Mouse (Mus musculus): ENCODE results near the gene Olfr648. TPM values are rescaled to one million over a fixed set of nuclear protein-coding genes. Genes with fewer than 3 reads are reported as not detected.

Olfr648 gene
- polyA plus RNA-seq, 1 experiment from 2014 or later, result 0.21 TPM

DNA sequence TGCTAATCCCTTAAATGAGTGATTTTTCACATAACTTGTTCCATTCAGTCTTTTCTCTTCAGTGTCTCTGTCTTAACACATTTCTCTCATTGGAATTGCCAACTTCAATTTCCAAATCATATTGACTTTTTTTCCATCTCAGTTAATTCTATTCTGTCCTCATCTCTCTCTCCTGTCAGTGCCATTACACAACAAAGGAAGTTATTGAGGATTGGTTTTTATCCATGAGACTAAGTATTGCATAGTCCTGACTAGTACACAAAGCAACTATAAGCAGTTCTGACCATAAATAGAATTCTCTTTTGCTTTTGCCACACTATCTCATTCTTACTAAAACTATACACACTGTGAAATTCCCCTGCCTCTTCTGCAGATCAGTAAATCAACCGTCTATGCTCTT lies 4.1 kb downstream of the Olfr648 start:
- 81% methylated on average over 1 of the region's 1 CpGs for WGBS
- no peak for ATAC-seq (ENCODE audit: low read depth)
- no peaks in the 10 kb centered on the region for H3K36me3 ChIP-seq (ENCODE audit: control insufficient read depth, insufficient read depth, low read length)

GRCm38 (mm10) chr7:104178422-104179054 lies 4.7 kb downstream of the Olfr648 start:
- Histone ChIP-seq H3K4me3 (ENCODE audit: low read length) (no peak overlapping the region), H3K27me3 (ENCODE audit: control insufficient read depth, insufficient read depth, low read depth, low read length) (no peaks in the 10 kb centered on the region), H3K4me1 (replicated peaks; ENCODE audit: control insufficient read depth, insufficient read depth, low read length) (no peaks in the 10 kb centered on the region), H3K36me3 (ENCODE audit: control insufficient read depth, insufficient read depth, low read length) (no peaks in the 10 kb centered on the region), H3K9ac (ENCODE audit: low read length) (no peak overlapping the region), H3K27ac (ENCODE audit: low read length) (no peak overlapping the region), H3K4me2 (ENCODE audit: low read depth, low read length) (no peak overlapping the region), H3K9me3 (ENCODE audit: control insufficient read depth, low read length) (no peaks in the 10 kb centered on the region)
- ATAC-seq (ENCODE audit: low read depth), result no peak
- 70% methylated on average over 5 of the region's 5 CpGs for WGBS

More for the DNA sequence above, 4.1 kb downstream of the Olfr648 start:
- no peaks in the 10 kb centered on the region for H3K9me3 ChIP-seq (ENCODE audit: control insufficient read depth, low read length)
- H3K4me1 ChIP-seq (replicated peaks; ENCODE audit: control insufficient read depth, insufficient read depth, low read length), result no peaks in the 10 kb centered on the region
- no peaks in the 10 kb centered on the region for H3K27me3 ChIP-seq (ENCODE audit: control insufficient read depth, insufficient read depth, low read depth, low read length)
- no peak overlapping the region for H3K9ac ChIP-seq (ENCODE audit: low read length)
- H3K4me2 ChIP-seq (ENCODE audit: low read depth, low read length), result no peak overlapping the region
- H3K4me3 ChIP-seq (ENCODE audit: low read length), result no peak overlapping the region
- no peak overlapping the region for H3K27ac ChIP-seq (ENCODE audit: low read length)

DNA sequence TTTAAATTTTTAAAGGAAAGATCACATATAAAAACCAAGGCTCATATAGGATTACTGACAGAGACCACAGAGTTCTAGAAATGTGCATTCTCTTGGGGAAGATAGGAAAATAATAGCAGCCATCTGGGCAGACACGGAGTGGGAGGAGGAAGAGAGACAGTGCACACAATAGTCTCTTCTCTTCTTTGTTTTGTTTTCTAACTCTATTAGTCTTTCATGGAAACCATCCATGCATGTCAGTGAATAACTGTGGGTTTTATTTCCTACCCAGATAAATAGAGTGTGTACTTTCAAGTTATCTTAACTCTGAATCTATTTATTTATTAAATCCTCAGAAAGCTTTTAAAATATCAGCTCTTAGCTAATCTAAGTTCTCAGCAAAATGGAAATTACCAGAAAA lies 8.1 kb downstream of the Olfr648 start:
- no peak for ATAC-seq (ENCODE audit: low read depth)
- no peak overlapping the region for H3K9ac ChIP-seq (ENCODE audit: low read length)
- no peak overlapping the region for H3K27ac ChIP-seq (ENCODE audit: low read length)
- no peaks in the 10 kb centered on the region for H3K4me1 ChIP-seq (replicated peaks; ENCODE audit: control insufficient read depth, insufficient read depth, low read length)
- H3K4me3 ChIP-seq (ENCODE audit: low read length), result no peak overlapping the region
- no peaks in the 10 kb centered on the region for H3K9me3 ChIP-seq (ENCODE audit: control insufficient read depth, low read length)
- 74% methylated on average over 1 of the region's 1 CpGs for WGBS
- no peaks in the 10 kb centered on the region for H3K27me3 ChIP-seq (ENCODE audit: control insufficient read depth, insufficient read depth, low read depth, low read length)
- no peaks in the 10 kb centered on the region for H3K36me3 ChIP-seq (ENCODE audit: control insufficient read depth, insufficient read depth, low read length)
- no peak overlapping the region for H3K4me2 ChIP-seq (ENCODE audit: low read depth, low read length)

- H3K27me3 ChIP-seq (ENCODE audit: control insufficient read depth, insufficient read depth, low read depth, low read length), result no peaks in the 10 kb centered on the region
- no peak overlapping the region for H3K4me2 ChIP-seq (ENCODE audit: low read depth, low read length)
- H3K4me1 ChIP-seq (replicated peaks; ENCODE audit: control insufficient read depth, insufficient read depth, low read length), result no peaks in the 10 kb centered on the region
- H3K4me3 ChIP-seq (ENCODE audit: low read length), result no peak overlapping the region
- no peaks in the 10 kb centered on the region for H3K9me3 ChIP-seq (ENCODE audit: control insufficient read depth, low read length)
- 54% methylated on average over 6 of the region's 6 CpGs for WGBS
- ATAC-seq (ENCODE audit: low read depth), result peak; percentile 61; the same call in 1 of the 2 replicates
- H3K9ac ChIP-seq (ENCODE audit: low read length), result no peak overlapping the region
- H3K27ac ChIP-seq (ENCODE audit: low read length), result no peak overlapping the region
- H3K36me3 ChIP-seq (ENCODE audit: control insufficient read depth, insufficient read depth, low read length), result no peaks in the 10 kb centered on the region
These were observed 13.5 kb downstream of the Olfr648 start for GRCm38 (mm10) chr7:104169634-104170204.

DNA sequence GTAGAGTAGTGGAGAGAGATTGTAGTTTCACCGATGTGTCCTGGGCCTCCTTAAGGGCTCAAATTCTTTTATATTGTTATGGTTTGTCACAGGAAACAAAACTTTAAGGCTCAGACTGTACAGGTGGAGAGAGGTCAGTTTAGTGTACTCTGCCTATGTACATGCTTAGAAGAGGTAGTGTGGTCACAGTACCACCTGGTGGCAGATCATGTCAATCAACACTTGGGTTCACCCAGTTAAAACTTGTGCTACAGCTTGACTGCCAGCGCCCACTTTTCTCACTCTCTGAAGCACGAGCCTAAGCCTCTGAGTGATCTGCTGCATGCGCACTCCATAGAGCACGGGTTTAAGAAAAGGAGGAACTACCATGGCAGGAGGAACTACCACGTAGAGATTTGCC lies 16.1 kb downstream of the Olfr648 start:
- Histone ChIP-seq H3K4me3 (ENCODE audit: low read length) (no peak overlapping the region), H3K27ac (ENCODE audit: low read length) (no peak overlapping the region), H3K4me2 (ENCODE audit: low read depth, low read length) (no peak overlapping the region), H3K36me3 (ENCODE audit: control insufficient read depth, insufficient read depth, low read length) (no peaks in the 10 kb centered on the region), H3K9me3 (ENCODE audit: control insufficient read depth, low read length) (no peaks in the 10 kb centered on the region), H3K27me3 (ENCODE audit: control insufficient read depth, insufficient read depth, low read depth, low read length) (no peaks in the 10 kb centered on the region), H3K4me1 (replicated peaks; ENCODE audit: control insufficient read depth, insufficient read depth, low read length) (no peaks in the 10 kb centered on the region), H3K9ac (ENCODE audit: low read length) (no peak overlapping the region)
- WGBS, result 70% methylated on average over 6 of the region's 6 CpGs
- ATAC-seq (ENCODE audit: low read depth), result 0 out of 2 replicates have a peak, but pooled peaks have one; percentile 34

DNA sequence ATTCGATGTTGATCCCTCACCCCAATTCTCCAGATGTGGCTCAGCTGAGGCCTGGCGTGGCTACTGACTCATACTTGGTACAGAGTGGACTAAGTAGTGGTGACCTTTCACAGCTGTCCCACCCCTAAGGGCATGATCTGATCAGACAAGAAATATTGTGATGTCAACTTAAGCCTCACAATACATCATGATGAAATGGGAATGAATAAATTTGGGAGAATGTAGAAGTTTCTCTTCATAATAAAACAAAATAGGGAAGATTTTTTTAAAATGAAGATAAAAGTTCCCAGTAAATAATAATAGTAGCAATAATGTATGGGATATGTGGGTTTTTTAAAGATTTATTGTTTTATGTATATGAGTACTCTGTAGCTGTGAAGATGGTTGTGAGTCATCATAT lies 32.7 kb downstream of the Olfr648 start, which contains the start of gene Ubqlnl:
Gene Ubqlnl, minus strand, starts transcription at position 101 of the 400 bp plus-strand sequence.
- Histone ChIP-seq H3K27ac (ENCODE audit: low read length) (no peak within 1 kb of the TSS), H3K36me3 (ENCODE audit: control insufficient read depth, insufficient read depth, low read length) (no peaks in the 10 kb centered on the region), H3K4me2 (ENCODE audit: low read depth, low read length) (no peak within 1 kb of the TSS), H3K4me1 (replicated peaks; ENCODE audit: control insufficient read depth, insufficient read depth, low read length) (no peaks in the 10 kb centered on the region), H3K9ac (ENCODE audit: low read length) (no peak within 1 kb of the TSS), H3K27me3 (ENCODE audit: control insufficient read depth, insufficient read depth, low read depth, low read length) (no peaks in the 10 kb centered on the region), H3K9me3 (ENCODE audit: control insufficient read depth, low read length) (no peaks in the 10 kb centered on the region), H3K4me3 (ENCODE audit: low read length) (no peak within 1 kb of the TSS)
- 89% methylated on average over 2 of the region's 2 CpGs for WGBS
- no peak for ATAC-seq (ENCODE audit: low read depth)

GRCm38 (mm10) chr7:104143179-104143578 lies 40.0 kb downstream of the Olfr648 start, which contains the start of gene Ubqln3:
Gene Ubqln3 (minus strand): TSS chr7:104143279.
- Histone ChIP-seq H3K9me3 (ENCODE audit: control insufficient read depth, low read length) (no peaks in the 10 kb centered on the region), H3K27ac (ENCODE audit: low read length) (no peak within 1 kb of the TSS), H3K4me3 (ENCODE audit: low read length) (no peak within 1 kb of the TSS), H3K36me3 (ENCODE audit: control insufficient read depth, insufficient read depth, low read length) (no peaks in the 10 kb centered on the region), H3K4me1 (replicated peaks; ENCODE audit: control insufficient read depth, insufficient read depth, low read length) (no peaks in the 10 kb centered on the region), H3K4me2 (ENCODE audit: low read depth, low read length) (no peak within 1 kb of the TSS), H3K27me3 (ENCODE audit: control insufficient read depth, insufficient read depth, low read depth, low read length) (no peaks in the 10 kb centered on the region), H3K9ac (ENCODE audit: low read length) (no peak within 1 kb of the TSS)
- ATAC-seq (ENCODE audit: low read depth), result no peak
- WGBS, result 70% methylated on average over 3 of the region's 3 CpGs

DNA sequence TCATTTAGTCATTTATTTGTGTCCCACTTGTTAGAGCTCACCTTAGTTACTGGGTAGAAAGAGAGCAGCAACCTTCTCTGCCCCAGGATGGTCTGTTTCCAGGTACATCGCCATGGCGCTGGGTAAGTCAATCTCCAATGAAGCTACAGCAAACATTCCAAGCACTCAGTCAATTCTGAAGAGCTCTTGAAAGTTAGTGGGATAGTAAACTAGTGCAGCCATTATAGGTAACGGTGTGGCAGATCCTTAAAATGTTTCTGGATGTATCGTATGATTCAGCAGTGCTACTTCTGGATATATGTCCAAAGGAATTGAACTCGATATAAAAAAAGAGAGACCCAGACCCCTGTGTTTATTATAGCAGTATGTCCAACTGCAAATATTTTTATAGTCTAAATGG lies 45.9 kb downstream of the Olfr648 start, which contains the start of gene Olfr643:
Gene Olfr643, minus strand, starts transcription at position 101 of the 400 bp plus-strand sequence.
- Histone ChIP-seq H3K4me1 (replicated peaks; ENCODE audit: control insufficient read depth, insufficient read depth, low read length) (no peaks in the 10 kb centered on the region), H3K9ac (ENCODE audit: low read length) (no peak within 1 kb of the TSS), H3K27ac (ENCODE audit: low read length) (no peak within 1 kb of the TSS), H3K4me2 (ENCODE audit: low read depth, low read length) (no peak within 1 kb of the TSS), H3K4me3 (ENCODE audit: low read length) (no peak within 1 kb of the TSS), H3K27me3 (ENCODE audit: control insufficient read depth, insufficient read depth, low read depth, low read length) (no peaks in the 10 kb centered on the region), H3K9me3 (ENCODE audit: control insufficient read depth, low read length) (no peaks in the 10 kb centered on the region), H3K36me3 (ENCODE audit: control insufficient read depth, insufficient read depth, low read length) (no peaks in the 10 kb centered on the region)
- 56% methylated on average over 5 of the region's 5 CpGs for WGBS
- ATAC-seq (ENCODE audit: low read depth), result no peak; the same call in 1 of the 2 replicates

DNA sequence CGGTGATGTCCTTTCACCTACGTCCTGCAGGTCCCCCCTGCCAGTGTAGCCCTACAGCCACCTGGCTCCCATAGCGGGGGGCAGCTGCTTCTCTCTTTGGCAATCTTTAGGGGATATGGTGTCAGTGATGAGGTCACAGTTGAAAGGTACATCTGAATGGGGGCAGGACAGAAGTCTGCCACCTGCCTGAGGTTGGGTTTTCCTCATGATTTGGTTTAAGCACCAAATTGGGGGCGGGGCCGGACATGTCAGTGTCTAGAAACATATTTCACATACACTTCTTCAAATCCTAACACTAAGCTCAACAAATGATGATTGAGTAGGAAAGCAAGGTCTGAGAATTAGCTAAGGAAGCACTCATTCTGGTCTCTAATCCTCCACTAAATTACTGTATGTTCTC lies 53.5 kb downstream of the Olfr648 start, which contains the start of gene Ubqln5:
Gene Ubqln5, minus strand, starts transcription at position 101 of the 400 bp plus-strand sequence.
- no peak for ATAC-seq (ENCODE audit: low read depth)
- WGBS, result 83% methylated on average over 5 of the region's 5 CpGs

More for the DNA sequence above, 53.5 kb downstream of the Olfr648 start, which contains the start of gene Ubqln5:
- no peaks in the 10 kb centered on the region for H3K27me3 ChIP-seq (ENCODE audit: control insufficient read depth, insufficient read depth, low read depth, low read length)
- H3K27ac ChIP-seq (ENCODE audit: low read length), result no peak within 1 kb of the TSS
- H3K9me3 ChIP-seq (ENCODE audit: control insufficient read depth, low read length), result no peaks in the 10 kb centered on the region
- H3K36me3 ChIP-seq (ENCODE audit: control insufficient read depth, insufficient read depth, low read length), result no peaks in the 10 kb centered on the region
- no peaks in the 10 kb centered on the region for H3K4me1 ChIP-seq (replicated peaks; ENCODE audit: control insufficient read depth, insufficient read depth, low read length)
- no peak within 1 kb of the TSS for H3K9ac ChIP-seq (ENCODE audit: low read length)
- H3K4me3 ChIP-seq (ENCODE audit: low read length), result no peak within 1 kb of the TSS
- H3K4me2 ChIP-seq (ENCODE audit: low read depth, low read length), result no peak within 1 kb of the TSS
